Mouse (Mus musculus) myocyte (in vitro differentiated cells): ENCODE results near the gene Hmgcs1.

ENCODE experiments used
- E2F4 ChIP-seq: IDR thresholded peaks from one replicate; pipeline ENCODE4 v1.6.1; 2011; ENCODE audit warnings: mild to moderate bottlenecking, control low read depth, moderate library complexity; ENCODE audit not compliant: insufficient read depth
- MAX ChIP-seq: IDR thresholded peaks from one replicate; pipeline ENCODE4 v1.6.1; 2011; ENCODE audit warnings: low read depth, mild to moderate bottlenecking, control low read depth
- MYOD1 ChIP-seq, 3 experiments: IDR thresholded peaks; one replicate each; pipeline ENCODE4 v1.6.1; 2011; ENCODE audit warnings: control low read depth in 2 of 3, low read depth in 2 of 3, mild to moderate bottlenecking in 2 of 3, moderate library complexity in 1 of 3; ENCODE audit not compliant: insufficient read length in 2 of 3, control insufficient read depth in 1 of 3
- MYOG ChIP-seq, 3 experiments: IDR thresholded peaks; one replicate each; pipeline ENCODE4 v1.6.1; 2011; ENCODE audit warnings: control low read depth in 2 of 3, low read depth in 2 of 3, mild to moderate bottlenecking in 2 of 3; ENCODE audit not compliant: insufficient read length in 2 of 3, control insufficient read depth in 1 of 3, insufficient read depth in 1 of 3
- POLR2A ChIP-seq: IDR thresholded peaks from one replicate; pipeline ENCODE4 v1.6.1; 2011; ENCODE audit warnings: low read depth, mild to moderate bottlenecking, control low read depth, moderate library complexity; ENCODE audit not compliant: insufficient read length
- POLR2AphosphoS2 ChIP-seq: IDR thresholded peaks from one replicate; pipeline ENCODE4 v1.6.1; 2011; ENCODE audit warnings: low read depth, control low read depth; ENCODE audit not compliant: insufficient read length
- REST ChIP-seq: IDR thresholded peaks from one replicate; pipeline ENCODE4 v1.6.1; 2011; ENCODE audit warnings: mild to moderate bottlenecking, control low read depth, moderate library complexity; ENCODE audit not compliant: insufficient read depth, insufficient read length
- SRF ChIP-seq: IDR thresholded peaks from one replicate; pipeline ENCODE4 v1.6.1; 2011; ENCODE audit warnings: low read depth; ENCODE audit not compliant: control insufficient read depth, insufficient read length
- TCF12 ChIP-seq: IDR thresholded peaks from one replicate; pipeline ENCODE4 v1.6.1; 2011; ENCODE audit warnings: mild to moderate bottlenecking, control low read depth; ENCODE audit not compliant: poor library complexity, insufficient read depth, severe bottlenecking
- TCF3 ChIP-seq: IDR thresholded peaks from one replicate; pipeline ENCODE4 v1.6.1; 2011; ENCODE audit warnings: low read depth, control low read depth; ENCODE audit not compliant: insufficient read length
- USF1 ChIP-seq: IDR thresholded peaks from one replicate; pipeline ENCODE4 v1.6.1; 2011; ENCODE audit warnings: low read depth, mild to moderate bottlenecking, control low read depth, moderate library complexity

DNA sequence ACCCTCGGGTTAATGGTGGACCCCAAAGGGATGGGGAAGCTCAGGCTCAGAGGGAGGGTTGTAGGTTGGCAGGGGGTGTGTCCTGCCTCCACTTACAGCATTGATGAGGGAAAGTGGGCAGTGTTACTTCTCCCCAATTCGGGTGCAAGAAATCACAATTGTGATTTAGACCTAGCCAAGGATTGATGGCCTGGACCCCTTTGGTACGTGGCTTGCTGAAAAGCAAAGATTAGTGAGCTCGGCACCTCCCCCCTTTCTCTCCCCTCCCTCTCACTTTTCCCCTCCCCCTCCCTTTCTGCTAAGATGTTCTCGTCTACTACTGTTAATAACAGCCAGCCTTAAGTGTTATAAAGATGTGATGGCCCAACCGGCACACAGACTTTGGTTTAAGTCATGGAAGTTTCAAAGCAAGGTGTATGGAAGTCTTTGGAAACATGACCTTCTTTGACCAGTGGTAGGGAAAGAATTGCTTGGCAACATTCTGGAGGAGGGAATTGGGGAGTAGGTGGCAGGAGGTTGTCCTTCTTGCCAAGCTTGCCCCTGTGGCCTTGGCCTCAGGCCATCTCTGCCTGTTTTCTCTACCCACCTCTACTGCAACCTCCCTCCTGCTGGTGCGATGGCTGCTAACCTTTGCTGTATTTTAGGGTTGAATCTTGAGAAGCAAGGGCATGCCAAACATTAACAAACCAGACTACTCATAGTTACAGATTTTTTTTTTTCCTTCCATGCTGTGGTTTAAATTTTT, 869 bp downstream of the Hmgcs1 start:
- TF ChIP-seq POLR2A: no peak
- no peak for TF ChIP-seq POLR2AphosphoS2
- TF ChIP-seq MAX: no peak
- TF ChIP-seq TCF12: no peak
- TF ChIP-seq E2F4: no peak
- no peak for TF ChIP-seq MYOD1 (IDR thresholded peaks at IDR 0.05; ENCODE audit: control insufficient read depth in 1 of 3, insufficient read length in 2 of 3, low read depth in 2 of 3)
- TF ChIP-seq USF1: no peak
- TF ChIP-seq TCF3: no peak
- TF ChIP-seq MYOG (IDR thresholded peaks at IDR 0.05; ENCODE audit: control insufficient read depth in 1 of 3, insufficient read depth in 1 of 3, insufficient read length in 2 of 3, low read depth in 2 of 3): no peak
- TF ChIP-seq SRF: no peak
- no peak for TF ChIP-seq REST
